Mouse (Mus musculus) E14TG2a.4 (cell line): ENCODE measurements at regions not wholly inside any gene's neighbourhood (a gene's known extent, or its start where the extent isn't known, plus 50 kb on each side); places are given as distances from the start of the nearest gene placed in this dataset.
"Not testable (repeated sequence)": the region's sequence is repeated elsewhere in the genome, so short reads cannot be mapped to it uniquely, and the experiment has no call there.

Experiments
- H3K27me3 ChIP-seq: 2 replicates; pipeline ENCODE4 v1.6.1; 2014; ENCODE audit warnings: low read length, control low read depth; ENCODE audit not compliant: insufficient read depth
- H3K36me3 ChIP-seq: 2 replicates; pipeline ENCODE4 v1.6.1; 2014; ENCODE audit warnings: low read length, control low read depth; ENCODE audit not compliant: insufficient read depth
- H3K4me1 ChIP-seq: replicated peaks from 2 replicates; pipeline ENCODE4 v1.6.1; 2014; ENCODE audit warnings: low read depth, low read length, control low read depth
- H3K4me3 ChIP-seq: replicated peaks from 2 replicates; pipeline ENCODE4 v1.5.1; 2014; ENCODE audit warnings: mild to moderate bottlenecking, low read length
- H3K9me3 ChIP-seq: 2 replicates; pipeline ENCODE4 v1.6.1; 2014; ENCODE audit warnings: low read length, control low read depth
- CTCF ChIP-seq: conservative IDR thresholded peaks from 2 replicates; pipeline ENCODE4 v1.5.1; 2014; ENCODE audit warnings: low read length
- NANOG ChIP-seq: IDR thresholded peaks from 2 replicates; pipeline ENCODE4 v1.6.1; 2014; ENCODE audit warnings: borderline replicate concordance, low read length, mixed read lengths
- POU5F1 ChIP-seq: IDR thresholded peaks from 2 replicates; pipeline ENCODE4 v1.6.1; 2014; ENCODE audit warnings: low read length, borderline replicate concordance

DNA sequence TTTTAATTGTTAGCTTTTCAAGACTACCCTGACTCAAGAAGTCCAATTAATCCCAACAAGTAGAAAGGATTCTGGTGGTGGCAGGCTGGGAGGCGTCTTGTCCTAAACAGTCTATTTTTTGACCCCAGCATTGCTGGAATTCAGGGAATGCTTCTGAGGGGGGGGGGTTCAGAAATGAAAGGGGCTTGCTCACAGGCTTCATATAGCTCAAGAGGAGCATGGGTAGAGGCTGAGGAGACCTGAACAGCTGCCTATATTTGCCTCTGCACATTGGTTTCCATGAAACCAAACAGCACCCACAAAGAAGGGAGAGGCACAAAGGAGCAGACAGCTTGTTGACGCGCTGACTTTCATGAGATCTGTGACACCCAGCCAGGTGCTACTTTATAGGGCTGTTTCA lies 247.3 kb downstream of the Fgf9 start:
- TF ChIP-seq NANOG = no peak
- no peak for TF ChIP-seq POU5F1
- no peak for TF ChIP-seq CTCF

DNA sequence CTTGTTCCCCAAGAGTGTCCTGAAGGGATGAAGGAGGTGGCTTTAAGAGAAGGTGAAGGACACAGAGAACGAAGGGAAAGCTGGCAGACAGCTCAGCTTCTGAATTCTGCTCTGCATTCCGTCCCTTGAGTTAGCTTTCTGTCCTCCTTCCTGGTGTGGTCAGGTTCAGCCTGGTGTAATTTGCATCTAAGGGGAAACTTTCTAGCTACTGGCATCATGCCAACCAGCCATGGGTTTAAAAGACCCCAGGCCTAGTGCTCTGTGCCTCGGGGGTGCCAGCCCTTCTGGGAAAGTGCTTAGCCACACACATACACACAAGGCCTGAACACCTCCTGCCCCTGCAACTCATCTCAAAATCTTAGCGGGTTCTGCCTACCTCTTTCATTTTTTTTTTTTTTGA lies 246.9 kb downstream of the Fgf9 start:
- no peak for TF ChIP-seq NANOG
- no peak for TF ChIP-seq CTCF
- TF ChIP-seq POU5F1 = no peak
- H3K36me3 ChIP-seq = no peaks in the 10 kb centered on the region
- H3K4me1 ChIP-seq = no peaks in the 10 kb centered on the region
- H3K27me3 ChIP-seq = no peaks in the 10 kb centered on the region
- H3K9me3 ChIP-seq = no peaks in the 10 kb centered on the region
- H3K4me3 ChIP-seq = no peak overlapping the region

More for the DNA sequence above, 247.3 kb downstream of the Fgf9 start:
- Histone ChIP-seq H3K4me3 (no peak overlapping the region), H3K36me3 (no peaks in the 10 kb centered on the region), H3K9me3 (no peaks in the 10 kb centered on the region), H3K4me1 (no peaks in the 10 kb centered on the region), H3K27me3 (no peaks in the 10 kb centered on the region)

DNA sequence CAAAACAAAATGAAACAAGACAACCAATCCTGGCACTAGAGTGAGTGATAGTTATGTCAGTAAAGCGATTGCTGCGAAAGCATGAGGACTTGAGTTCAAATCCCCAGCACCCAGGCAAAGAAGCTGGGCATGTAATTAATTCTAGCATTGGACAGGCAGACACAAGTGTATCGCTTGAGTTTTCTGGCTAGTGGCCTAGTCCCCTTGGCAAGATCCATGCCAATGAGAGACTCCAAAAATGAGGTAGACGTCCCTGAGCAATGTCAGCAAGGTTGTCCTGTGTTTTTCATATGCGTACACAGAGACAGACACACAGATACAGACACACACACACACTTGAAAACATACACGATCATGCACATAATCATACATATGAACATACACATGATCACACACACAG lies 237.3 kb downstream of the Fgf9 start:
- Histone ChIP-seq H3K9me3 (no peaks in the 10 kb centered on the region), H3K27me3 (no peaks in the 10 kb centered on the region), H3K4me3 (no peak overlapping the region), H3K36me3 (no peaks in the 10 kb centered on the region), H3K4me1 (no peaks in the 10 kb centered on the region)
- TF ChIP-seq POU5F1 (no peak), CTCF (no peak), NANOG (no peak)

DNA sequence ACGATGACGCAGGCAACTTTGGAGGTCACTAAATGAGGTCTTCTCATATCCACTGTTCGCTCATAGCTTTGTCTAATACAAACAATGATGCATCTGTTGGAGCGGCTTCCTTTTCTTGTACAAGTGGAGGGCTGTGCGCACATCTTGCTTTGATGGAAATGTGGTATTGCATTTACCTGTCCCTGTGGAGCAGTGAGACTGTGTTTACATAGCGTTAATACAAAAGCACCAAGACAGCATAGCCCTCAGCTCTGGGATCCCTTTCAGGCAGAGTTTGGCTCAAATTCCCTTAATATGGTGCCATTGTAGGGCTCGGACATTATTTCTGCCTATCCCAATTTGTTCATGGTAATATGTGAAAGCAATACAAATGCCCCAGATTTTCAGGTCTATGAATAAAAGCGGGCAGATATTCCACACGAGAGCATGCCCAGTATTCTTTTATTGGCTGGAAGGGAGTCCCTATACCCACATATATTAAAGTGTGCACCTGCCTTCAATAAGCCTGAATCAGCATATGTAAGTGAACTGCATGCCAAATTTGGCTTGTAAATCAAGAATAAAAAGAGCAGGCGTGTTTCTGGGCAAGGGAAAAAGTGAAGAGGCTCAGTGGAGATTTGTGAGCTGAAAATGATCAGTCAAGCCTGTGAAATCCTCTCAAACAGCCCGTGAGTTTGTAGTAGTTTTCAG lies 236.6 kb downstream of the Fgf9 start:
- TF ChIP-seq NANOG = no peak
- no peak for TF ChIP-seq CTCF
- TF ChIP-seq POU5F1 = no peak
- H3K9me3 ChIP-seq = no peaks in the 10 kb centered on the region
- no peak overlapping the region for H3K4me3 ChIP-seq
- H3K4me1 ChIP-seq = no peaks in the 10 kb centered on the region
- no peaks in the 10 kb centered on the region for H3K36me3 ChIP-seq
- H3K27me3 ChIP-seq = no peaks in the 10 kb centered on the region

DNA sequence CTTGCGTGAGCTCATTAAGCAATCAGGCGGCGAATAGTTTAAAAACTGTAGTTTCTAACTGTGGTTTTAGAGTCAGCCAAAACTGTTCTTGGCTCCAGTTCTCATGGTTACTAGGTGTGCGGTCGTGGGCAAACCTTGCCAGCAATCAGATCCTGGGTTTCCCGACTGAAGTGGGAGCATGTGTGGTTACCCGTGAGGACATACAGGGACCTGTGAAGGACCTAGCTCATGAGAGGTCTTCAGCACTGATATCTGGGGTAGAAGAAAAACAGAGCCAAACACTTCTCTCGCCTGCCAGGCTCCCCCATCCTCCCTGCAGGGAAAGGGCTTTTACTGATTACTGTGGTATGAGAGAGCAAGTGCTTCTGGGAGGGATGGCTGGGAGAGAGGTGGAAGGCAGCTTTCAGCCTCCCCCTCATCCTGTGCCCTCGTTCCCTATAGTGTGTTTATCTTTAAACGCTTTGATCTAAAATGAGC lies 230.1 kb downstream of the Fgf9 start:
- Histone ChIP-seq H3K36me3 (no peaks in the 10 kb centered on the region), H3K4me1 (no peaks in the 10 kb centered on the region), H3K27me3 (no peaks in the 10 kb centered on the region), H3K4me3 (no peak overlapping the region), H3K9me3 (no peaks in the 10 kb centered on the region)
- TF ChIP-seq POU5F1 (no peak), CTCF (no peak), NANOG (no peak)

DNA sequence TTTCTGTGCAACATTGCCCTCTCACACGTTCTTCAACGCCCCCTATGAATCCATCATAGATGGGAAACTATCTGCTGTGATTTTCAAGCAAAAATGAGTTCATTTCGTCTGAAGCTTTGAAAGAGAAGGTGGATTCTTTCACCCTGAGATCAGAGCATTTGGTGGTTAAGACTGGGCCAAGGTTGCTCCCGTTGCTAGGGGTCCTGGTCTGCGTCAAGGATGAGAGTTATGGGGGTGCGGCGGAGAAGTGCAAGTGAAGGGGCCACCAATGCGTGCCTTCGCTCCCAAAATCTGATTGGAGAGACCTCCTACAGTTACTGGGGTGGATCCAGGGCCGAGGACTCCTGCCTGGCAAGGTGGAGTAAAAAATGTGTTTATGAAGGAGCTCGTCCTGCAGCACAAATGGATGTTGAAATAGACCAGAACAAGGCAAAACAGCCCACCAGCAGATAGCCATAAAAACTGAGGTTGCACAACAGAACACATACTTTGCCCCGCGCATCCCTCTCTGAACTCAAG lies 215.7 kb downstream of the Fgf9 start:
- Histone ChIP-seq H3K36me3 (no peaks in the 10 kb centered on the region), H3K27me3 (no peaks in the 10 kb centered on the region), H3K4me1 (peaks cover 9% of the 10 kb centered on the region), H3K9me3 (no peaks in the 10 kb centered on the region), H3K4me3 (no peak overlapping the region)
- TF ChIP-seq NANOG (no peak), CTCF (no peak)

DNA sequence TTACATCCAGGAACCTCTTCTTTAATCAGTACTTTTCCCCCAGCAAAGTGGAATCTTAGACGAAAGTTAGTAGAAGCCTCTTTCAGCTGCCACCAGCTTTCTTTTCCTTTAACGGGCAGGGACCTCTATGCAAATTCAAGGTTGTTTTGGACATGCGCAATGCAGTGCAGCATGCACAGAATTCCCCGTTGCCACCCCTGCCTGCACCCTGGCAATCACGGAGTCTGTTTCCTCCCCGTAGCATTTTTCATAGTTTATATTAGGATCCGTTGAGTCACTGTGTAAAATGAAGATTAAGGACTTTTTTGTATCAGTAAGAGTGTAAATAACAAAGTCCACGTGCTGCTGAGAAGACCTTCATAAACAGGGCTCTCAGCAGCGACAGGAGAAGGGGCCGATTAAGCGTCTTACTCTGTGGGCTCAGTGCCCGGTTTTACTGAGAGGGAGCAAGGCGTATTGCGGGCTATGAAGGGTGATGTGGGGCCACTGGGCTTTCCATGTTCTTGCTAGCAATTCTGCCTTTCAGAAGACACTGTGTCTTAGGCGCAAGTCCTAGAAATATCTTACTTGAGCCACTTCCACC lies 212.5 kb downstream of the Fgf9 start:
- Histone ChIP-seq H3K36me3 (no peaks in the 10 kb centered on the region), H3K4me3 (no peak overlapping the region), H3K4me1 (peaks cover 9% of the 10 kb centered on the region), H3K9me3 (no peaks in the 10 kb centered on the region), H3K27me3 (no peaks in the 10 kb centered on the region)
- TF ChIP-seq NANOG (no peak), POU5F1 (no peak), CTCF (no peak)

DNA sequence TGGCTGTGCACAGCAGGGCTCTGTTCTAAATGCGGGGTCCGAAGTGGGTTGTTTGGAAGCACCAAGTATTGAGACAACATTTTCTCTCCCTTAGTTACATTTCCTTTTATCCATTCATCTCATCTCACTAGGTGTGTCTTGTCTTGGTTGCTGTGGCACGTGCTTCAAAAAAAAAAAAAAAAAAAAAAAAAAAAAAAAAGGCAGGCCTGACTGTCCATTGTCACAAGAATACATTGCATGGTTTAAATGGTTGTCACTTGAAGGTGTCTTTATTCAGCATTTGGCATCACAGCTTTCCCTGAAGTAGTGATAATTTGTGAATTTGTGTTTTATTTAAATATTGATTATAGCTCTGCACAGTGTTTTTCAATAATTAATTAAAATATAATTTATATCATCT lies 211.9 kb downstream of the Fgf9 start:
- Histone ChIP-seq H3K36me3 (no peaks in the 10 kb centered on the region), H3K4me3 (no peak overlapping the region), H3K27me3 (no peaks in the 10 kb centered on the region), H3K4me1 (peaks cover 9% of the 10 kb centered on the region), H3K9me3 (no peaks in the 10 kb centered on the region)
- TF ChIP-seq POU5F1 (no peak), NANOG (no peak), CTCF (no peak)

DNA sequence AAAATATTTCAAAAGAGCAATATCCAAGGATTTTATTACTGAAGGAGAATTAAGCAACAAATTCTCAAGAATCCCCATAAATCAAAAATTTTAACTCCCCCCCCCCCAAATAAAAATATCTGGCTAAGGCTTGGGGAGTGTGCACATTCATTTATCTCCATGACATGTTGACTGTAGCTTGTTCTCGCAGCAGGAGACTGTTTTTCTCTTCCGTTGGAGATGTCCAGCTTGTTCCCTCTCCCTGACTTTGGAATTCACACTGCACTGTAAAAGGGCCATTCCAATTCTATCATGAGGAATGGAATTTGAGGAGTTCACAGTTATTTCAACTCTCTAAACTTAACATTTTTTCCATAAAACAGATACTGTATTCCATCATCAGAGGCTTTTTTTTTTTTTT lies 204.1 kb downstream of the Fgf9 start:
- H3K27me3 ChIP-seq, H3K9me3 ChIP-seq, H3K4me1 ChIP-seq, H3K4me3 ChIP-seq, H3K36me3 ChIP-seq: not testable (repeated sequence)
